Mouse (Mus musculus) MEL (cell line): ENCODE data around the gene Osbpl10.

Source experiments
- CTCF ChIP-seq, 3 experiments: IDR thresholded peaks in 2 of 3; conservative IDR thresholded peaks in 1 of 3; 2 replicates each; pipeline ENCODE4 v1.5.1; 2011 to 2012; ENCODE audit warnings: low read length in 3 of 3, low read depth in 2 of 3, mild to moderate bottlenecking in 2 of 3, improper control_type of control experiment in 1 of 3, inconsistent platforms in 1 of 3, mixed read lengths in 1 of 3, moderate library complexity in 1 of 3; ENCODE audit not compliant: control insufficient read depth in 1 of 3, insufficient read depth in 1 of 3, poor library complexity in 1 of 3, severe bottlenecking in 1 of 3
- E2F4 ChIP-seq: IDR thresholded peaks from 2 replicates; pipeline ENCODE4 v1.6.1; 2011; ENCODE audit warnings: low read depth, low read length, improper control_type of control experiment, borderline replicate concordance
- ELF1 ChIP-seq: IDR thresholded peaks from 2 replicates; pipeline ENCODE4 v1.6.1; 2014; ENCODE audit warnings: low read depth, mild to moderate bottlenecking, inconsistent platforms, low read length, improper control_type of control experiment, moderate library complexity
- KAT2A ChIP-seq: conservative IDR thresholded peaks from 2 replicates; pipeline ENCODE4 v1.6.1; 2012; ENCODE audit warnings: low read depth, low read length, improper control_type of control experiment, inconsistent platforms
- MEF2A ChIP-seq: IDR thresholded peaks from 2 replicates; pipeline ENCODE4 v1.6.1; 2014; ENCODE audit warnings: low read depth, mild to moderate bottlenecking, inconsistent platforms, low read length, improper control_type of control experiment; ENCODE audit not compliant: poor library complexity, insufficient replicate concordance, severe bottlenecking; ENCODE audit errors: extremely low read depth
- POLR2A ChIP-seq, 2 experiments: IDR thresholded peaks; 2 replicates each; pipeline ENCODE4 v1.6.1; 2011 to 2012; ENCODE audit warnings: low read length in 2 of 2, mild to moderate bottlenecking in 2 of 2, control low read depth in 1 of 2, improper control_type of control experiment in 1 of 2, low read depth in 1 of 2, moderate library complexity in 1 of 2; ENCODE audit not compliant: control insufficient read depth in 1 of 2, insufficient read depth in 1 of 2, poor library complexity in 1 of 2
- USF1 ChIP-seq: IDR thresholded peaks from 2 replicates; pipeline ENCODE4 v1.6.1; 2014; ENCODE audit warnings: low read depth, mild to moderate bottlenecking, inconsistent platforms, low read length, improper control_type of control experiment, moderate library complexity

- TF ChIP-seq KAT2A: no peak
- no peak for TF ChIP-seq CTCF (IDR thresholded peaks at IDR 0.05 in 2 of 3, conservative IDR thresholded peaks at IDR 0.05 in 1 of 3; ENCODE audit: control insufficient read depth in 1 of 3, insufficient read depth in 1 of 3, low read depth in 2 of 3, low read length in 3 of 3, poor library complexity in 1 of 3, severe bottlenecking in 1 of 3)
- no peak for TF ChIP-seq E2F4
- TF ChIP-seq ELF1: no peak
- TF ChIP-seq POLR2A (IDR thresholded peaks at IDR 0.05; ENCODE audit: control insufficient read depth in 1 of 2, insufficient read depth in 1 of 2, low read depth in 1 of 2, low read length in 2 of 2, poor library complexity in 1 of 2): no peak
- TF ChIP-seq MEF2A: no peak
- no peak for TF ChIP-seq USF1
Measured at GRCm38 (mm10) chr9:115147141-115147540, 168.8 kb downstream of the Osbpl10 start.
